Mouse (Mus musculus): Measurements from ENCODE around the gene A230050P20Rik. TPM values are rescaled to one million over a fixed set of nuclear protein-coding genes. Genes with fewer than 3 reads are reported as not detected.
A peak's percentile ranks its signal among the peaks of the same experiment; 100 is the strongest.

A230050P20Rik gene
- polyA plus RNA-seq, 1 experiment, result 37.9 TPM

DNA sequence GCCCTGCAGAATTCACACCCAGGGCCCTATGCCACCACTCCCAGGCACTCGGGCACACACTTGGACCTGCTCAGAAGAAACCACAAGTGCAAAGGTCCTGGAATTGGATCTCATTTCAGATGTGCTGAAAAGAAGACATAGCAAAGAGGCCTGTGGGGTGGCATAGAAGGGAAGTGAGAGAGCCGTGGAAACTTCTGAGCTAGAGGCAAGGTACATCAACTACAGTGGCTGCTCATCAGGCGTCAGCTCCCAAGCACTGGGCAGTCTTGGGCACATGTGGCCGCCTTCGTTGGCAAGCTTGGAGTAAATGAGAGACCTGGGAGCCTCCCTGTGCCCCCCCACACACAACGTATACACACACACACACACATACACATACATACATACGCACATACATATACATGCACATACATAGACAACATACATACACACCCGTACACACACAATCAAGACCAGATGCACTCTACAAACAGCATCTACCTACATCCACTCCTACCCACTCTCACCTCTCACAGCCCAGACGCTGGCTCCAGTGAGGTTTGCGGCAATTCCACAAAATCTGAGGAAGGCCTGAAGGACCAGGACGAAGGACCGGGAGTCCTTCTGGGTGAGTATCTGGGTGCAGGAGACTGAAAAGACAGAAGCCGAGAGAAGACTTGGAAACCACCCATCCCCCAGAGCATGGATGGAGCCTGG is 10.8 kb downstream of the A230050P20Rik start, which contains the start of gene Angptl6:
Angptl6 (minus strand) TSS at position 631 of the 696 bp plus-strand sequence.
- 82% methylated on average over 13 of the region's 13 CpGs for WGBS
- peak within 1 kb of the TSS; percentile 67 for H3K4me3 ChIP-seq (ENCODE audit: low read depth, low read length)
- H3K4me1 ChIP-seq (ENCODE audit: control insufficient read depth, insufficient read depth, insufficient read length, low read length), result no peaks in the 10 kb centered on the region; the same call in 1 of the 2 replicates
- no peaks in the 10 kb centered on the region for H3K36me3 ChIP-seq (ENCODE audit: control insufficient read depth, insufficient read depth, low read length)
- H3K27ac ChIP-seq (ENCODE audit: insufficient read depth, low read depth, low read length), result peak within 1 kb of the TSS; percentile 90
- TF ChIP-seq CTCF (IDR thresholded peaks at IDR 0.05; ENCODE audit: extremely low read depth, insufficient read length, insufficient replicate concordance, low read depth, low read length), result no peak
- no peak for TF ChIP-seq POLR2A (IDR thresholded peaks at IDR 0.05; ENCODE audit: low read depth, low read length)
- no peaks in the 10 kb centered on the region for H3K27me3 ChIP-seq (ENCODE audit: control insufficient read depth, insufficient read depth, low read length)

GRCm38 (mm10) chr9:20886563-20886962 is 18.1 kb downstream of the A230050P20Rik start:
- no peak overlapping the region for H3K27ac ChIP-seq (ENCODE audit: insufficient read depth, low read depth, low read length)
- TF ChIP-seq CTCF (IDR thresholded peaks at IDR 0.05; ENCODE audit: extremely low read depth, insufficient read length, insufficient replicate concordance, low read depth, low read length), result no peak
- no peak for TF ChIP-seq POLR2A (IDR thresholded peaks at IDR 0.05; ENCODE audit: low read depth, low read length)
- H3K27me3 ChIP-seq (ENCODE audit: control insufficient read depth, insufficient read depth, low read length), result no peaks in the 10 kb centered on the region
- H3K4me3 ChIP-seq (ENCODE audit: low read depth, low read length), result no peak overlapping the region
- H3K4me1 ChIP-seq (ENCODE audit: control insufficient read depth, insufficient read depth, insufficient read length, low read length), result peaks cover 2% of the 10 kb centered on the region; the same call in 1 of the 2 replicates
- WGBS, result 96% methylated on average over 2 of the region's 2 CpGs
- H3K36me3 ChIP-seq (ENCODE audit: control insufficient read depth, insufficient read depth, low read length), result peaks cover 20% of the 10 kb centered on the region

DNA sequence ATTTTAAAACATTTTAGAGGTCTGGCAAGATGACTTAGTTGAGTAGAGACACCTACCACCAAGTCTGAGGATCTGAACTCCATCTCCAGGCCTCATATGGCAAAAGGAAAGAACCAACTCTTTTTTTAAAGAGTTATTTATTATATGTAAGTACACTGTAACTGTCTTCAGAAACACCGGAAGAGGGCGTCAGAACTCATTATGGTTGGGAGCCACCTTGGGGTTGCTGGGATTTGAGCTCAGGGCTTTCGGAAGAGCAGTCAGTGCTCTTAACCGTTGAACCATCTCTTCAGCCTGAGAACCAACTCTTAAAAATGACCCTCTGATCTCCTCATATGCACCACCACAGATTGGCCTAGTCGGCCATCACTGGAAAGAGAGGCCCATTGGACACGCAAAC is 18.7 kb downstream of the A230050P20Rik start:
- Histone ChIP-seq H3K27ac (ENCODE audit: insufficient read depth, low read depth, low read length) (no peak overlapping the region), H3K36me3 (ENCODE audit: control insufficient read depth, insufficient read depth, low read length) (peaks cover 26% of the 10 kb centered on the region), H3K27me3 (ENCODE audit: control insufficient read depth, insufficient read depth, low read length) (no peaks in the 10 kb centered on the region), H3K4me3 (ENCODE audit: low read depth, low read length) (no peak overlapping the region), H3K4me1 (ENCODE audit: control insufficient read depth, insufficient read depth, insufficient read length, low read length) (peaks cover 2% of the 10 kb centered on the region; the same call in 1 of the 2 replicates)
- WGBS, result 93% methylated on average over 6 of the region's 6 CpGs
- TF ChIP-seq CTCF (IDR thresholded peaks at IDR 0.05; ENCODE audit: extremely low read depth, insufficient read length, insufficient replicate concordance, low read depth, low read length), result no peak
- no peak for TF ChIP-seq POLR2A (IDR thresholded peaks at IDR 0.05; ENCODE audit: low read depth, low read length)

GRCm38 (mm10) chr9:20887704-20888385 is 19.4 kb downstream of the A230050P20Rik start, which contains the start of gene Ppan:
Gene Ppan (plus strand): TSS chr9:20888175.
- Histone ChIP-seq H3K36me3 (ENCODE audit: control insufficient read depth, insufficient read depth, low read length) (peaks cover 29% of the 10 kb centered on the region), H3K4me3 (ENCODE audit: low read depth, low read length) (peak within 1 kb of the TSS; percentile 95), H3K27me3 (ENCODE audit: control insufficient read depth, insufficient read depth, low read length) (no peaks in the 10 kb centered on the region), H3K27ac (ENCODE audit: insufficient read depth, low read depth, low read length) (peak within 1 kb of the TSS; percentile 75), H3K4me1 (ENCODE audit: control insufficient read depth, insufficient read depth, insufficient read length, low read length) (peaks cover 2% of the 10 kb centered on the region; the same call in 1 of the 2 replicates)
- TF ChIP-seq POLR2A (IDR thresholded peaks at IDR 0.05; ENCODE audit: low read depth, low read length) (peak; percentile 76), CTCF (IDR thresholded peaks at IDR 0.05; ENCODE audit: extremely low read depth, insufficient read length, insufficient replicate concordance, low read depth, low read length) (no peak)
- WGBS, result under 1% methylated on average over 43 of the region's 43 CpGs

GRCm38 (mm10) chr9:20888386-20888765 is 19.9 kb downstream of the A230050P20Rik start:
- Histone ChIP-seq H3K4me3 (ENCODE audit: low read depth, low read length) (peak overlapping the region; percentile 95), H3K27me3 (ENCODE audit: control insufficient read depth, insufficient read depth, low read length) (no peaks in the 10 kb centered on the region), H3K4me1 (ENCODE audit: control insufficient read depth, insufficient read depth, insufficient read length, low read length) (peaks cover 2% of the 10 kb centered on the region; the same call in 1 of the 2 replicates), H3K36me3 (ENCODE audit: control insufficient read depth, insufficient read depth, low read length) (peaks cover 29% of the 10 kb centered on the region), H3K27ac (ENCODE audit: insufficient read depth, low read depth, low read length) (no peak overlapping the region)
- WGBS, result under 1% methylated on average over 30 of the region's 30 CpGs
- TF ChIP-seq CTCF (IDR thresholded peaks at IDR 0.05; ENCODE audit: extremely low read depth, insufficient read length, insufficient replicate concordance, low read depth, low read length), result no peak
- TF ChIP-seq POLR2A (IDR thresholded peaks at IDR 0.05; ENCODE audit: low read depth, low read length), result no peak

- peaks cover 40% of the 10 kb centered on the region for H3K36me3 ChIP-seq (ENCODE audit: control insufficient read depth, insufficient read depth, low read length)
- WGBS, result 71% methylated on average over 29 of the region's 29 CpGs
- H3K4me3 ChIP-seq (ENCODE audit: low read depth, low read length), result peak overlapping the region; percentile 26
- TF ChIP-seq CTCF (IDR thresholded peaks at IDR 0.05; ENCODE audit: extremely low read depth, insufficient read length, insufficient replicate concordance, low read depth, low read length) (no peak), POLR2A (IDR thresholded peaks at IDR 0.05; ENCODE audit: low read depth, low read length) (no peak)
- H3K4me1 ChIP-seq (ENCODE audit: control insufficient read depth, insufficient read depth, insufficient read length, low read length), result peaks cover 2% of the 10 kb centered on the region; the same call in 1 of the 2 replicates
- no peak overlapping the region for H3K27ac ChIP-seq (ENCODE audit: insufficient read depth, low read depth, low read length)
- H3K27me3 ChIP-seq (ENCODE audit: control insufficient read depth, insufficient read depth, low read length), result no peaks in the 10 kb centered on the region
Observed at GRCm38 (mm10) chr9:20889185-20890141, 21.0 kb downstream of the A230050P20Rik start.
